Mouse (Mus musculus) spleen, adult 2 months (tissue): ENCODE data around the gene Sh2b3. TPM values are rescaled to one million over a fixed set of nuclear protein-coding genes. Genes with fewer than 3 reads are reported as not detected.
A peak's percentile ranks its signal among the peaks of the same experiment; 100 is the strongest.

ENCODE experiments used
- DNase-seq, 2 experiments: peaks; one replicate each; pipeline versions ENCODE4 v3.0.0 to v3.0.0-alpha.2; 2012 to 2021; ENCODE audit warnings: low spot score in 2 of 2, low read depth in 1 of 2
- H3K27ac ChIP-seq: fragments of 200-500 bp; 2 replicates; pipeline ENCODE4 v1.5.1; 2012; ENCODE audit warnings: low read length, inconsistent platforms; ENCODE audit not compliant: insufficient read depth
- H3K27me3 ChIP-seq: fragments of 200-500 bp; 2 replicates; pipeline ENCODE4 v1.6.1; 2012; ENCODE audit warnings: mild to moderate bottlenecking, moderate library complexity, low read length, inconsistent platforms; ENCODE audit not compliant: control insufficient read depth, insufficient read depth
- H3K36me3 ChIP-seq: fragments of 200-500 bp; 2 replicates; pipeline ENCODE4 v1.6.1; 2012; ENCODE audit warnings: mild to moderate bottlenecking, low read length, inconsistent platforms; ENCODE audit not compliant: control insufficient read depth, insufficient read depth
- H3K4me1 ChIP-seq: fragments of 200-500 bp; 2 replicates; pipeline ENCODE4 v1.6.1; 2011; ENCODE audit warnings: inconsistent platforms; ENCODE audit not compliant: control insufficient read depth, insufficient read depth, insufficient read length
- H3K4me3 ChIP-seq: fragments of 200-500 bp; 2 replicates; pipeline ENCODE4 v1.5.1; 2011; ENCODE audit warnings: mild to moderate bottlenecking, inconsistent platforms; ENCODE audit not compliant: insufficient read depth, insufficient read length; ENCODE audit errors: extremely low read depth
- CTCF ChIP-seq: fragments of 200-500 bp; IDR thresholded peaks from 2 replicates; pipeline ENCODE4 v1.5.1; 2011; ENCODE audit warnings: mild to moderate bottlenecking, inconsistent platforms; ENCODE audit not compliant: insufficient read depth, insufficient read length, insufficient replicate concordance; ENCODE audit errors: extremely low read depth
- POLR2A ChIP-seq: fragments of 200-500 bp; IDR thresholded peaks from 2 replicates; pipeline ENCODE4 v1.6.1; 2011; ENCODE audit warnings: low read depth, low read length, inconsistent platforms
- WGBS: fragments of 180-500 bp; shearing (Covaris S2); methylation state at CpG from one replicate; pipeline ENCODE4 v1.1.7; 2018; 5-methylcytosine and 5-hydroxymethylcytosine counted together
- polyA plus RNA-seq: library from polyadenylated mRNA; depleted of rRNA; stranded (reverse); fragments of >200 nt; gene quantifications from 2 replicates; pipeline ENCODE4 v1.2.3, GENCODE M21; 2012

Sh2b3 gene
- polyA plus RNA-seq, 1 experiment, result 118 TPM

DNA sequence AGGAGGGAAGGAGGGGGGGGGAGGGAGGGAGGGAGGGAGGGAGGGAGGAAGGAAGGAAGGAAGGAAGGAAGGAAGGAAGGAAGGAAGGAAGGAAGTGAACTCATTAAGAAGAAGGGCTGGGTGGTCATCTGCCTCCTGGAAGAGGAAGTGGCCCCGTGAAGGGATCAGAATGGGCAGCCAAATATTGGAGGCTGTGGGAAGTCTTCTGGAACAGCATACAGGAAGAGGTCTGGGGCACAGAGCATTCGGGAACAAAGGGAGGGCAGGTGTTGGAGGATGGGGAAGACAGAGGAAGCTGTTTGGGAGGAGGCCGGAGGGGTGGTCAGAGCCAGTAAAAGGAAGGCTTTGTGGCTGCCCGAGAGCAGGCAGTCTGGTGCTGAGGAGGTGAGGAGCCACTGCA is 7.9 kb upstream of the Sh2b3 start:
- DNase-seq, result no peak
- no peak for TF ChIP-seq CTCF
- no peak for TF ChIP-seq POLR2A
- 6% methylated on average over 4 of the region's 4 CpGs for WGBS
- Histone ChIP-seq H3K4me1 (peaks cover 18% of the 10 kb centered on the region; the same call in 1 of the 2 replicates), H3K4me3 (no peak overlapping the region), H3K27me3 (no peaks in the 10 kb centered on the region), H3K27ac (no peak overlapping the region), H3K36me3 (no peaks in the 10 kb centered on the region)

DNA sequence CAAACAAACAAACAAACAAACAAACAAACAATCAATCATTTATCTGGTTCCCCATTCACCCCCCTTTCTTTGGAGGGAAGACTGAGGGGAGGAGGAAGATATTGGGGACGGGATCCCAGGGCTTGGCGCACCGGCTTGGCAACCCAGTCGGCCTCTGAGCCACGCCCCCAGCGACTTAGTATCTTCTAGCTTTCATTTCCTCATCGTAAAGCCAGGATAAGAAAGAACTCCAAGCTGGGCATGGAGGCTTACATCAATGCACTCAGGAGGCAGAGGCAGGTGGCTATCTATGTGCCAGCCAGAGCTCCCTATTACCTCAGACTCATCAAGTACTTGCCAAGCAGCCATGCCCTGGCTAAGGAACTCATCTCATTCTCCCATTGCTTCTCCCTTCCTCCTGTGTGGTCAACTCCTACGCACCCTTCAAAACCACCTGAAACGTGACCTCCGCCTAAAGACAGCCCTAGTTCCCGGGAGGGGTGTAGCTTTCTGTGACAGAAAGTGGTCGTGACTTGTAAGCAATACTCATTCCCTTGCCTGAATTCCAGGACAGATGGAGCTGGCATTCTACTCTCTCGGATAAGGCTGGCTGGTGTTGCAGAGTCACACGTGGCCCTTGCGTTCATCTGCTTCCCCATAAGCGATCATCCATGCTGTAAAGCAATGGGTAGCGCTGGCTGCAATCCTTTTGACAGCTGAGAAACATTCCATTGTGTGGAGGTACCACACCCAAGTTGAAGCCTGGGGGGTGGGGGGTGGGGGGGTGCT is 5.9 kb upstream of the Sh2b3 start:
- no peak for TF ChIP-seq CTCF
- no peak for TF ChIP-seq POLR2A
- Histone ChIP-seq H3K4me3 (peak overlapping the region; percentile 62; the same call in 1 of the 2 replicates), H3K36me3 (no peaks in the 10 kb centered on the region), H3K4me1 (peaks cover 22% of the 10 kb centered on the region; the same call in 1 of the 2 replicates), H3K27me3 (no peaks in the 10 kb centered on the region), H3K27ac (no peak overlapping the region)
- 14% methylated on average over 17 of the region's 17 CpGs for WGBS
- DNase-seq, result peak in 1 of 2 experiments; percentile 33

DNA sequence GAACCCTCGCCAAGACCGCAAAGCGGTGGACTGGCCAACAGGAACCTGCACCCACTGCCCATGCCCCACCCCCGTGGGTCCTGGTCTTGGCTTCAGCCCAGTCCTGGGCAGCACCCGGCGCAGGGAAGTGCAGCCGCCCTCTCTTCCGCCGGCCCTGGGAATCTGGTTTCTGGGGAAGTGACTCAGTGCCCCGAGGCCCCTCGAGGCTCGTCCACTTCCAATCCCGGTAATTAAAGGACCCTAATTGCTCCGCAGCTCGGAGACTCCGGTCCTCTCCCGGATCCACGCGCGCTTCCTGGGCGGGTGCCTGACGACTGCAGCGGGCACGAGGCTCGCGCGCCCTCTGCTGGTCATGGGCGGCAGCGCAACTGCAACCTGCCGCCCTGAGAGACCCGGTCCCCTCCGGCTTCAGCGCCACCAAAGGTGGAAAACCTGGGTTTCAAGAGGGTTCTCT is 5.2 kb upstream of the Sh2b3 start:
- TF ChIP-seq POLR2A, result no peak
- peak; percentile 98 for TF ChIP-seq CTCF
- peak in 1 of 2 experiments; percentile 81 for DNase-seq
- Histone ChIP-seq H3K4me3 (peak overlapping the region; percentile 62; the same call in 1 of the 2 replicates), H3K27me3 (no peaks in the 10 kb centered on the region), H3K27ac (peak overlapping the region; percentile 32; the same call in 1 of the 2 replicates), H3K4me1 (peaks cover 16% of the 10 kb centered on the region; the same call in 1 of the 2 replicates), H3K36me3 (no peaks in the 10 kb centered on the region)
- 2% methylated on average over 33 of the region's 33 CpGs for WGBS

DNA sequence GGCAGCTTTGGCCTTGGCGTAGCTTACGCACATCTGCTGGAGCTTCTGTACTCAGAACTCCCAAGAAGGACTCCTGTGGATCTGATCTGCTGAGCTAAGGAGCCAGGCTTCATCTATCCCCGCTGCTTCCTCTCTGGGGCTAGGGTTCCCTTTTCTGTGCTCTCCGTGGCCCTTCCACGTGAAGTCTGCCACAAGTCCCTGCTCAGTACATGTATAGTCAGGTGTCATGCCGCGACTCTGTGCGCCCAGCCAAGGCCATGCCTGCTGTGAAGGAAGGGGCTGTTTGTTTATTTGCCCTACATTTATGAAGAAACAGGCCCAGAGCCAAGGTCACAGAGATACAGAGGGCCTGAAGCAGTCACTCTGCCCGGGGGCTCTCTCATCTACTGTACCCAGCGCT is 4.5 kb upstream of the Sh2b3 start:
- no peak for DNase-seq
- peak overlapping the region; percentile 32; the same call in 1 of the 2 replicates for H3K27ac ChIP-seq
- H3K4me3 ChIP-seq, result no peak overlapping the region
- peaks cover 16% of the 10 kb centered on the region; the same call in 1 of the 2 replicates for H3K4me1 ChIP-seq
- H3K36me3 ChIP-seq, result no peaks in the 10 kb centered on the region
- H3K27me3 ChIP-seq, result no peaks in the 10 kb centered on the region
- TF ChIP-seq CTCF (no peak), POLR2A (no peak)
- 42% methylated on average over 10 of the region's 10 CpGs for WGBS

DNA sequence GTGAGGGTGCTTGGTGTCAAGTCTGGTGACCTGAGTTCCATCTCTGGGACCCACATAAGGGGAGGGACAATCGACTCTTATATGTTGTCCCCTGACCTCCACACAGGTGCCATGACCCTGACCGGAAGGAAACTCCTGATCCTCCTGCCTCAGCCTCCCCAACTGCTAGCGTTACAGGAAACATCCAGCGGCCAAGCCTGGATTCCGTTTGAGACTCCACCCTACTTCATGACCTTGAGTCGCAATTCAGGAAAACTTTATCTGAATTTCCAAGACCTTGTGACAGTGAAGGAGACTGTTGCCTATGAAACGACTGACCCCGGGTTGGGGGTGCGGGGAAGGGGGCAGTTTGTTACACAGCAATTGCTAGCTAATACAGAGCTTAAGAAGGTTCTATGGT is 4.1 kb upstream of the Sh2b3 start:
- peaks cover 16% of the 10 kb centered on the region; the same call in 1 of the 2 replicates for H3K4me1 ChIP-seq
- TF ChIP-seq POLR2A, result no peak
- no peak overlapping the region for H3K4me3 ChIP-seq
- WGBS, result 95% methylated on average over 9 of the region's 9 CpGs
- H3K27ac ChIP-seq, result no peak overlapping the region; the same call in 1 of the 2 replicates
- H3K36me3 ChIP-seq, result no peaks in the 10 kb centered on the region
- no peaks in the 10 kb centered on the region for H3K27me3 ChIP-seq
- DNase-seq, result no peak

DNA sequence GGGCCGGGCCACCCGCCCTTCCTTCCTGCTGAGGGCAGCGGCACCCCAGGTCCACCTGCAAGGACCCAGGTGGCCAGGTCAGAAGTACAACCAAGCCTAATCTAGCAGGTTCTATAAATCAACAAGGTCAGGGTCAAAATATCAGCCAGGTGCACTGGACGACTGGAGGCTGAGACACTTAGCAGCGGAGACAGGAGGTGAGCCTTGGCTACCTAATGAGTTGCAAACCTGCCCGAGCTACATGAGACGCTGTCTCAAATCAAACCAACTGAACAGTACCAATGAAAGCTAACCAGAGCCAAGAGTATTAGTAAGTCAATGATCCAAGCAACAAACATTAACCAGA is 1.7 kb upstream of the Sh2b3 start:
- TF ChIP-seq POLR2A (no peak), CTCF (no peak)
- DNase-seq, result no peak
- WGBS, result 23% methylated on average over 7 of the region's 7 CpGs
- peak overlapping the region; percentile 96 for H3K27ac ChIP-seq
- no peaks in the 10 kb centered on the region for H3K36me3 ChIP-seq
- H3K4me3 ChIP-seq, result peak overlapping the region; percentile 58; the same call in 1 of the 2 replicates
- peaks cover 16% of the 10 kb centered on the region; the same call in 1 of the 2 replicates for H3K4me1 ChIP-seq
- H3K27me3 ChIP-seq, result no peaks in the 10 kb centered on the region

DNA sequence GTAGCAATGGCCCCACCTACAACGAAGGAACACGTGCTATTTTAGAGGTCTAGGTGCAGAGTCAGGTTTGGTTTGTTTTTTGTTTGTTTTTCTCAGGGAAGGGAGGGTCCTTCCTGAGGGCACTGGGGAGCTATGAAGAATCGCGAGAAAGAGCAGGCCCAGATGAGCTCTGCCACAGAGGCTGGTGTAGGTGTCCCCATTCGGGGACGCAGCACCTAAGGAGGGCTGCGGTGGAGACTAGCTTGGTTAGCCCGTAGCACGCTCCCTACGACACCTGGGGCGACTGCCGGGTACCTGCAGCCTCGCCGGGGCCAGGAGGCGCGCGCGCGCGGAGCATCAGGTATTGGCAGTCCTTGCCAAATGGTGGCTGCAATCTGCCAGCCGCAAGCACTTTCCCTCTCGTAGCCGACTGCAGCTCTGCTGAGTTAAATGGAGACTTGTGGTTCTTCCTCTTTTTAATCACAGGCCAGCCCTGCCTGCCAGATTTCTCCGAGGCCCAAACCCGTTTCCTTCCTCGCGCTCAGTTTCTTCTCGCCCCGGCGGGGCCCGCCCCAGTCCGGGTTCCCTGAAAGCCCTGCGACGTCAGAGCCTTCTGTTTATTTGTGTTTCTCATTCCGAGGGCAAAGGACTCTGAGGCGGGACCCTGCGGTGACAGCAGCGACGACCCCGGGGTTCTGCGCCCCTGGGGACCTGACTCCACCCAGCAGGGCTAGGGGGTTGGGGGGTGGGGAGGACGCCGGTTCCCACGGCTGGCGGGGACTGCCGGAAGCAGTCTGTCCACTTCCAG is 1.1 kb upstream of the Sh2b3 start:
- Histone ChIP-seq H3K4me1 (peaks cover 16% of the 10 kb centered on the region; the same call in 1 of the 2 replicates), H3K27me3 (no peaks in the 10 kb centered on the region), H3K36me3 (no peaks in the 10 kb centered on the region), H3K27ac (peak overlapping the region; percentile 96), H3K4me3 (peak overlapping the region; percentile 58)
- WGBS, result under 1% methylated on average over 46 of the region's 46 CpGs
- TF ChIP-seq POLR2A, result peak; percentile 14
- no peak for TF ChIP-seq CTCF
- DNase-seq, result peak; percentile 65 to 82
